Mouse (Mus musculus) hindbrain, embryonic 12.5 days (tissue): ENCODE measurements around the gene Ascc2. TPM values are rescaled to one million over a fixed set of nuclear protein-coding genes. Genes with fewer than 3 reads are reported as not detected.
A peak's percentile ranks its signal among the peaks of the same experiment; 100 is the strongest.
"Not testable (repeated sequence)": the region's sequence is repeated elsewhere in the genome, so short reads cannot be mapped to it uniquely, and the experiment has no call there.

ENCODE experiments used
- ATAC-seq: fragments of 200-750 bp; cut with Nextera tagmentation; 2 replicates; pipeline ENCODE4 v1.8.0; 2017; ENCODE audit warnings: moderate TSS enrichment; ENCODE audit not compliant: low FRiP score
- H3K27ac ChIP-seq: fragments of 300-500 bp; sonication (generic); 2 replicates; pipeline ENCODE4 v1.5.1; 2016; ENCODE audit warnings: mild to moderate bottlenecking
- H3K27me3 ChIP-seq: fragments of 300-500 bp; sonication (generic); 2 replicates; pipeline ENCODE4 v1.6.1; 2016; ENCODE audit warnings: mild to moderate bottlenecking
- H3K36me3 ChIP-seq: fragments of 300-500 bp; sonication (generic); 2 replicates; pipeline ENCODE4 v1.6.1; 2016; ENCODE audit warnings: mild to moderate bottlenecking
- H3K4me1 ChIP-seq: fragments of 300-500 bp; sonication (generic); 2 replicates; pipeline ENCODE4 v1.6.1; 2016
- H3K4me2 ChIP-seq: fragments of 300-500 bp; sonication (generic); replicated peaks from 2 replicates; pipeline ENCODE4 v1.6.1; 2016; ENCODE audit warnings: mild to moderate bottlenecking
- H3K4me3 ChIP-seq: fragments of 300-500 bp; sonication (generic); 2 replicates; pipeline ENCODE4 v1.5.1; 2016; ENCODE audit warnings: mild to moderate bottlenecking
- H3K9ac ChIP-seq: fragments of 300-500 bp; sonication (generic); 2 replicates; pipeline ENCODE4 v1.6.1; 2016; ENCODE audit warnings: mild to moderate bottlenecking, moderate library complexity
- H3K9me3 ChIP-seq: fragments of 300-500 bp; sonication (generic); replicated peaks from 2 replicates; pipeline ENCODE4 v1.6.1; 2016; ENCODE audit warnings: mild to moderate bottlenecking
- WGBS: fragments of 180-500 bp; shearing (Covaris S2); methylation state at CpG from one replicate; pipeline ENCODE4 v1.1.7; 2016; 5-methylcytosine and 5-hydroxymethylcytosine counted together
- polyA plus RNA-seq: library from polyadenylated mRNA; unstranded; fragments of >200 nt; fragmentation: Nextera tagmentation; extraction: Ambion mirVana; gene quantifications from 2 replicates; pipeline ENCODE4 v1.2.1, GENCODE M21; 2016

The Ascc2 gene
- polyA plus RNA-seq, 1 experiment from 2014 or later = 30.4 TPM

- Histone ChIP-seq H3K4me1 (no peaks in the 10 kb centered on the region), H3K27me3 (no peaks in the 10 kb centered on the region), H3K4me2 (no peak overlapping the region), H3K27ac (no peak overlapping the region), H3K9me3 (no peaks in the 10 kb centered on the region), H3K9ac (no peak overlapping the region), H3K4me3 (no peak overlapping the region), H3K36me3 (0 out of 2 replicates have a peak, but pooled peaks cover 5% of the 10 kb centered on the region)
- no peak for ATAC-seq
- 61% methylated on average over 11 of the region's 11 CpGs for WGBS
Observed at GRCm38 (mm10) chr11:4688632-4689380, 51.3 kb downstream of the Ascc2 start.

- Histone ChIP-seq H3K36me3 (no peaks in the 10 kb centered on the region), H3K4me3 (no peak overlapping the region), H3K27me3 (no peaks in the 10 kb centered on the region), H3K9me3 (peaks cover 5% of the 10 kb centered on the region; the same call in 1 of the 2 replicates), H3K27ac (no peak overlapping the region), H3K9ac (no peak overlapping the region), H3K4me2 (no peak overlapping the region), H3K4me1 (no peaks in the 10 kb centered on the region)
- WGBS = 83% methylated on average over 7 of the region's 7 CpGs
- ATAC-seq = no peak
Observed at GRCm38 (mm10) chr11:4690353-4690752, 52.8 kb downstream of the Ascc2 start.

- no peak overlapping the region for H3K27ac ChIP-seq
- no peaks in the 10 kb centered on the region for H3K36me3 ChIP-seq
- WGBS = 64% methylated on average over 10 of the region's 10 CpGs
- no peak overlapping the region for H3K4me2 ChIP-seq
- H3K9ac ChIP-seq = no peak overlapping the region
- H3K27me3 ChIP-seq = no peaks in the 10 kb centered on the region
- H3K4me3 ChIP-seq = no peak overlapping the region
- no peaks in the 10 kb centered on the region for H3K4me1 ChIP-seq
- ATAC-seq = no peak
- peaks cover 5% of the 10 kb centered on the region; the same call in 1 of the 2 replicates for H3K9me3 ChIP-seq
Observed at GRCm38 (mm10) chr11:4691213-4691612, 53.7 kb downstream of the Ascc2 start.

GRCm38 (mm10) chr11:4692162-4692561 lies 54.6 kb downstream of the Ascc2 start:
- no peak overlapping the region for H3K4me3 ChIP-seq
- H3K9ac ChIP-seq = no peak overlapping the region
- H3K4me2 ChIP-seq = no peak overlapping the region
- no peak for ATAC-seq
- peaks cover 5% of the 10 kb centered on the region; the same call in 1 of the 2 replicates for H3K9me3 ChIP-seq
- 88% methylated on average over 11 of the region's 11 CpGs for WGBS
- H3K27me3 ChIP-seq = no peaks in the 10 kb centered on the region
- no peak overlapping the region for H3K27ac ChIP-seq
- H3K36me3 ChIP-seq = no peaks in the 10 kb centered on the region
- no peaks in the 10 kb centered on the region for H3K4me1 ChIP-seq

- H3K36me3 ChIP-seq = peaks cover 19% of the 10 kb centered on the region
- H3K9ac ChIP-seq = no peak overlapping the region
- H3K4me3 ChIP-seq = no peak overlapping the region
- peaks cover 5% of the 10 kb centered on the region for H3K9me3 ChIP-seq
- H3K27me3 ChIP-seq = no peaks in the 10 kb centered on the region
- no peaks in the 10 kb centered on the region for H3K4me1 ChIP-seq
- no peak overlapping the region for H3K4me2 ChIP-seq
- no peak overlapping the region for H3K27ac ChIP-seq
- no peak for ATAC-seq
- WGBS = 63% methylated on average over 7 of the region's 7 CpGs
Observed at GRCm38 (mm10) chr11:4697043-4697983, 59.8 kb downstream of the Ascc2 start.

GRCm38 (mm10) chr11:4700726-4701125 lies 63.2 kb downstream of the Ascc2 start:
- Histone ChIP-seq H3K9ac (no peak overlapping the region), H3K4me3 (no peak overlapping the region), H3K36me3 (peaks cover 19% of the 10 kb centered on the region), H3K9me3 (no peaks in the 10 kb centered on the region; the same call in 1 of the 2 replicates), H3K27me3 (no peaks in the 10 kb centered on the region), H3K4me1 (peaks cover 16% of the 10 kb centered on the region), H3K4me2 (no peak overlapping the region), H3K27ac (no peak overlapping the region)
- ATAC-seq = no peak
- WGBS = 84% methylated on average over 8 of the region's 8 CpGs

GRCm38 (mm10) chr11:4703688-4704071 lies 66.1 kb downstream of the Ascc2 start:
- Histone ChIP-seq H3K9me3 (no peaks in the 10 kb centered on the region), H3K27ac (peak overlapping the region; percentile 46; the same call in 1 of the 2 replicates), H3K27me3 (no peaks in the 10 kb centered on the region), H3K9ac (peak overlapping the region; percentile 76), H3K4me2 (peak overlapping the region; percentile 90), H3K4me1 (peaks cover 16% of the 10 kb centered on the region), H3K4me3 (peak overlapping the region; percentile 79), H3K36me3 (peaks cover 19% of the 10 kb centered on the region)
- 7% methylated on average over 12 of the region's 12 CpGs for WGBS
- ATAC-seq = peak; percentile 20; the same call in 1 of the 2 replicates

- no peaks in the 10 kb centered on the region for H3K27me3 ChIP-seq
- H3K9ac ChIP-seq = peak within 1 kb of the TSS; percentile 76
- ATAC-seq = peak; percentile 97
- H3K4me1 ChIP-seq = peaks cover 16% of the 10 kb centered on the region
- H3K9me3 ChIP-seq = no peaks in the 10 kb centered on the region
- WGBS = under 1% methylated on average over 47 of the region's 47 CpGs
- H3K4me3 ChIP-seq = peak within 1 kb of the TSS; percentile 79
- peak within 1 kb of the TSS; percentile 90 for H3K4me2 ChIP-seq
- peaks cover 19% of the 10 kb centered on the region for H3K36me3 ChIP-seq
- peak within 1 kb of the TSS; percentile 46; the same call in 1 of the 2 replicates for H3K27ac ChIP-seq
Observed at GRCm38 (mm10) chr11:4704072-4704964, 66.8 kb downstream of the Ascc2 start, which contains the start of the genes Uqcr10 and Zmat5. Gene Uqcr10 (minus strand): TSS chr11:4704342. Gene Zmat5 (plus strand): TSS chr11:4704678.

- Histone ChIP-seq H3K4me1 (peaks cover 16% of the 10 kb centered on the region), H3K36me3 (peaks cover 14% of the 10 kb centered on the region), H3K4me3 (peak overlapping the region; percentile 79), H3K27ac (no peak overlapping the region), H3K4me2 (peak overlapping the region; percentile 90), H3K9ac (peak overlapping the region; percentile 56), H3K27me3 (no peaks in the 10 kb centered on the region), H3K9me3 (no peaks in the 10 kb centered on the region)
- 9% methylated on average over 4 of the region's 4 CpGs for WGBS
- ATAC-seq = no peak
Observed at GRCm38 (mm10) chr11:4705178-4705577, 67.6 kb downstream of the Ascc2 start.

GRCm38 (mm10) chr11:4710188-4710587 lies 72.6 kb downstream of the Ascc2 start:
- not testable (repeated sequence) for H3K27ac ChIP-seq, H3K36me3 ChIP-seq, ATAC-seq, H3K9me3 ChIP-seq, H3K4me1 ChIP-seq, H3K4me3 ChIP-seq, H3K27me3 ChIP-seq, H3K4me2 ChIP-seq, H3K9ac ChIP-seq
- WGBS = 90% methylated on average over 4 of the region's 4 CpGs

- no peak for ATAC-seq
- no peaks in the 10 kb centered on the region for H3K4me1 ChIP-seq
- no peak overlapping the region for H3K4me2 ChIP-seq
- no peaks in the 10 kb centered on the region for H3K9me3 ChIP-seq
- no peaks in the 10 kb centered on the region for H3K27me3 ChIP-seq
- H3K4me3 ChIP-seq = no peak overlapping the region
- no peak overlapping the region for H3K27ac ChIP-seq
- no peak overlapping the region for H3K9ac ChIP-seq
- H3K36me3 ChIP-seq = no peaks in the 10 kb centered on the region
Observed at GRCm38 (mm10) chr11:4712822-4713221, 75.3 kb downstream of the Ascc2 start.
